Comparison of ENCODE assay signal across 8 mouse cellular contexts in the genomic region with DNA sequence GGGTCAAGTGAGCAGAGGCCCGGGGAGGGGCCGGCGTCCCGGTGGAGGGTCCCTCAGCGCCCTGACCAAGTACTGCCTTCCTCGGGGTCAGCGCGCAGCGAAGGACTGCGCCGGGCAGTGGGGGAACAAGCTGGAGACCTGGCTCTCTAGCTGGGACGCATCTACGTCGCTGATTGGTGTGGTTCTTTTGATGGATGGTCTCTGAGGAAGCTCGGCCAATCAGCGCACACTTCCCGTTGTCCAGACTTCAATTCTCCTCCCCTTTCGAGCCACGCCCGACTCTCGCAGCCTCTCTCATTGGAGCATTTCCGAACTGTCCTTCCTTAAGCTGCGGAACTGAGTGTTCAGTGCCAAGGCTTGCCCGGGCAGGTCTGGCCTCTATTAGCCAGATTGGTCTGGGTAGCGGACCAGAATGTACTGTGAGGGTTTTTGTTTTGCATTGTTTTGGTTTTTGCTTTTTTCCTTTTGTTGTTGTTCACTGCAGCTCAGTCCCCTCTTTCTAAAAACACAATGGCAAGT. TPM values are rescaled to one million over a fixed set of nuclear protein-coding genes. Genes with fewer than 3 reads are reported as not detected.
DNase-seq lines count a peak whose midpoint lies in the region; ATAC-seq and TF ChIP-seq lines count a peak whose summit lies in the region.

Ccng1 (minus strand) TSS at position 203 of the 519 bp plus-strand sequence.

- H3K4me1 ChIP-seq in bone marrow macrophage, adult 2 months (ENCODE audit: control insufficient read depth, insufficient read depth, low read length), result peaks cover 7% of the 10 kb centered on the region
- peaks cover 6% of the 10 kb centered on the region; the same call in 1 of the 2 replicates for H3K4me1 ChIP-seq in embryonic fibroblast, embryonic 13.5 days (ENCODE audit: control insufficient read depth, insufficient read depth, low read length)
- peaks cover 7% of the 10 kb centered on the region; the same call in 1 of the 2 replicates for H3K4me1 ChIP-seq in kidney, embryonic 14.5 days (ENCODE audit: control insufficient read depth, insufficient read depth, low read length)
- peaks cover 5% of the 10 kb centered on the region; the same call in 1 of the 2 replicates for H3K4me1 ChIP-seq in limb, embryonic 15.5 days

- peak within 1 kb of the TSS; percentile 78 for H3K4me3 ChIP-seq in bone marrow macrophage, adult 2 months (ENCODE audit: insufficient read depth, low read length)
- peak within 1 kb of the TSS; percentile 97 for H3K4me3 ChIP-seq in embryonic fibroblast, embryonic 13.5 days (ENCODE audit: insufficient read depth, low read length)
- H3K4me3 ChIP-seq in kidney, embryonic 14.5 days (ENCODE audit: low read length), result peak within 1 kb of the TSS; percentile 78
- peak within 1 kb of the TSS; percentile 76 for H3K4me3 ChIP-seq in limb, embryonic 15.5 days

- 0% methylated on average over 19 of the region's 25 CpGs for WGBS in kidney, embryonic 14.5 days
- WGBS in limb, embryonic 15.5 days, result under 1% methylated on average over 25 of the region's 25 CpGs

- peak within 1 kb of the TSS; percentile 82 for H3K9ac ChIP-seq in kidney, embryonic 14.5 days (ENCODE audit: low read depth, low read length)
- H3K9ac ChIP-seq in limb, embryonic 15.5 days, result peak within 1 kb of the TSS; percentile 85

- DNase-seq in A20 (ENCODE audit: low read depth, low spot score), result peak; percentile 95
- DNase-seq in heart, adult 9 months (ENCODE audit: low spot score in 2 of 2), result peak; percentile 96 to 98
- DNase-seq in monocyte, adult 2 months (ENCODE audit: low read depth in 1 of 2, low spot score in 2 of 2), result peak; percentile 75 to 77
- DNase-seq in spleen, postnatal 4 days (ENCODE audit: low spot score in 2 of 2), result peak; percentile 86 to 90

- peak; percentile 90 for TF ChIP-seq POLR2A in bone marrow macrophage, adult 2 months (IDR thresholded peaks at IDR 0.05; ENCODE audit: borderline replicate concordance, low read depth, low read length)
- TF ChIP-seq POLR2A in embryonic fibroblast, embryonic 13.5 days (IDR thresholded peaks at IDR 0.05; ENCODE audit: low read depth, low read length), result peak; percentile 93

- peaks cover 3% of the 10 kb centered on the region; the same call in 1 of the 2 replicates for H3K36me3 ChIP-seq in kidney, embryonic 14.5 days (ENCODE audit: control insufficient read depth, insufficient read depth, low read length)
- 0 out of 2 replicates have a peak, but pooled peaks cover 8% of the 10 kb centered on the region for H3K36me3 ChIP-seq in limb, embryonic 15.5 days

- peak; percentile 100 for ATAC-seq in kidney, embryonic 14.5 days (ENCODE audit: low FRiP score, low TSS enrichment)
- peak; percentile 98 for ATAC-seq in limb, embryonic 15.5 days (ENCODE audit: insufficient number of reproducible peaks, low FRiP score, low TSS enrichment, low read depth)

- peak within 1 kb of the TSS; percentile 82 for H3K4me2 ChIP-seq in kidney, embryonic 14.5 days (replicated peaks; ENCODE audit: low read depth, low read length)
- peak within 1 kb of the TSS; percentile 73 for H3K4me2 ChIP-seq in limb, embryonic 15.5 days

- H3K9me3 ChIP-seq in kidney, embryonic 14.5 days (ENCODE audit: control insufficient read depth, low read length), result no peaks in the 10 kb centered on the region
- H3K9me3 ChIP-seq in limb, embryonic 15.5 days, result no peaks in the 10 kb centered on the region

- H3K27ac ChIP-seq in bone marrow macrophage, adult 2 months (ENCODE audit: insufficient read depth, low read depth, low read length), result peak within 1 kb of the TSS; percentile 68
- H3K27ac ChIP-seq in embryonic fibroblast, embryonic 13.5 days (ENCODE audit: insufficient read depth, low read length), result peak within 1 kb of the TSS; percentile 83
- no peak within 1 kb of the TSS; the same call in 1 of the 2 replicates for H3K27ac ChIP-seq in kidney, embryonic 14.5 days (ENCODE audit: low read depth, low read length)
- peak within 1 kb of the TSS; percentile 83 for H3K27ac ChIP-seq in limb, embryonic 15.5 days

- no peaks in the 10 kb centered on the region for H3K27me3 ChIP-seq in kidney, embryonic 14.5 days (ENCODE audit: control insufficient read depth, insufficient read depth, low read length)
- H3K27me3 ChIP-seq in limb, embryonic 15.5 days, result no peaks in the 10 kb centered on the region

- no peak for TF ChIP-seq CTCF in bone marrow macrophage, adult 2 months (IDR thresholded peaks at IDR 0.05; ENCODE audit: low read depth, low read length)
- TF ChIP-seq CTCF in embryonic fibroblast, embryonic 13.5 days (IDR thresholded peaks at IDR 0.05; ENCODE audit: borderline replicate concordance, insufficient read depth, low read length), result no peak

RNA-seq across cellular contexts. Expression of gene Ccng1, which starts in this region (rescaled TPM):
- 79.6 and 88.6 TPM in 2 replicates for polyA plus RNA-seq in bone marrow macrophage, adult 2 months (2012; ENCODE audit: insufficient read depth, insufficient read length, missing spikeins)
- 427 and 623 TPM in 2 replicates for polyA plus RNA-seq in embryonic fibroblast, embryonic 13.5 days (2011; ENCODE audit: insufficient read length, low read depth, missing spikeins)
- 24.7 and 35.2 TPM in 2 replicates for polyA plus RNA-seq in kidney, embryonic 14.5 days (2014; fragmentation: Nextera tagmentation; extraction: Ambion mirVana)
- 48.8 and 62.6 TPM in 2 replicates for polyA plus RNA-seq in limb, embryonic 15.5 days (2015; fragmentation: Nextera tagmentation; extraction: Ambion mirVana)
